In the genomic region with DNA sequence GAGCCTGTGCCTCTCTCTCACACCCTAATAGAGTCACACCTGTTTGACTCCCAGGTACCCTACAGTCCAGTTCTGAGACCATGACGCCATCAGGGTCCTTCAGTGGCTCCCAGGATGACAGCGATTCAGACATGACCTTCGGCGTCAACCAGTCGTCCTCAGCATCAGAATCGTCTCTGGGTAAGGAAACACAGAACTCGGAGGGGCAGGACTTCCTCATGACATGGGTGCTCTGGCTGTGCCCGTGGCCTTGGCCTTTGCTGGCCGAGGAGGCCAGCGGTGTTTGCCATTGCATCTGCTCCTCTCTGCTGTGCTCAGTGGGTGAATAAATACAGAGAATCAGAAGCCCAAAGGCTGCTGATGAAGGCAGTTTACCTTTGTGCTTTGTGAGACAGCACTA, we compare ENCODE assay signal across 8 mouse cellular contexts. TPM values are rescaled to one million over a fixed set of nuclear protein-coding genes. Genes with fewer than 3 reads are reported as not detected.
"Had no signal": no experiment of that assay in that cellular context is flagged by ENCODE, and none has a peak within 500 bp of the region (broad histone marks: within the 10 kb centered on the region; RNA-seq: fewer than 3 reads in every experiment).

No protein-coding gene starts in this region.

- DNase-seq: lung, adult 2 months; lung, postnatal 14 days; lung, postnatal 36 days; right cerebral cortex, postnatal 14 days; thymus, adult 2 months; thymus, postnatal 25 days; thymus, postnatal 4 days had no signal

RNA-seq across cellular contexts. Expression of a gene that starts 26.4 kb away (rescaled TPM):
- total RNA-seq: monocyte, adult 5-6 weeks had no signal
